Mouse (Mus musculus) adrenal gland (tissue): ENCODE data around the gene Apeh.

ENCODE experiments used
- intact Hi-C: fragments of 180-260 bp; cut with DNase I; formaldehyde crosslinking; loops from one replicate; pipeline ENCODE4 v1.15.1; 2025

Gene Apeh

GRCm38 (mm10) chr9:108083561-108083960, 10.8 kb downstream of the Apeh start:
- intact Hi-C loops = no loop called here

GRCm38 (mm10) chr9:108082988-108083431, 11.4 kb downstream of the Apeh start, which contains the start of gene Rnf123:
TSS of gene Rnf123 (minus strand) at chr9:108083346.
- intact Hi-C loops = no loop called here

- intact Hi-C loops = no loop called here
These were observed 11.9 kb downstream of the Apeh start for GRCm38 (mm10) chr9:108082549-108082948.

DNA sequence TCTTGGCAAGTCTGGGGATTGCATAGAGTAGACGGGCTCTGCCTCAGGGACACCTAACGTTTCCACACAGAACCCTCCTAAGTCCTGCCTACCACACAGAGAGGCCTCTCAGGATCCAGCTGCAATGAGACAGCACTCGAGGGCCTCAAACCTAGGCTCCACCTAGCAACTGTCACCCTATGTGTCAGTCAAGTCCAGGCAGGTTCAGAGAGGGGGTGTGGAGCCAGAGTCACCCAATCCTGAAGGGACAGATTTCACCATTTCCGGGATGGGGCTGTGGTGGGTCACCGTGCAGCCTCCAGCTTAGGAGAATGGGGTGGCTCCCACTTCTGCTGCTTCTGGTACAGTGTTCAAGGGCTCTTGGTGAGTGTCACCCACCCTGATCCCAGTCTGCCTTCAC, 14.2 kb downstream of the Apeh start, which contains the start of gene Mst1:
Gene Mst1 (plus strand): TSS at position 269 of the 400 bp plus-strand sequence.
- intact Hi-C loops = no loop called here

- intact Hi-C loops = no loop called here
These were observed 21.1 kb downstream of the Apeh start for GRCm38 (mm10) chr9:108073141-108073930.

DNA sequence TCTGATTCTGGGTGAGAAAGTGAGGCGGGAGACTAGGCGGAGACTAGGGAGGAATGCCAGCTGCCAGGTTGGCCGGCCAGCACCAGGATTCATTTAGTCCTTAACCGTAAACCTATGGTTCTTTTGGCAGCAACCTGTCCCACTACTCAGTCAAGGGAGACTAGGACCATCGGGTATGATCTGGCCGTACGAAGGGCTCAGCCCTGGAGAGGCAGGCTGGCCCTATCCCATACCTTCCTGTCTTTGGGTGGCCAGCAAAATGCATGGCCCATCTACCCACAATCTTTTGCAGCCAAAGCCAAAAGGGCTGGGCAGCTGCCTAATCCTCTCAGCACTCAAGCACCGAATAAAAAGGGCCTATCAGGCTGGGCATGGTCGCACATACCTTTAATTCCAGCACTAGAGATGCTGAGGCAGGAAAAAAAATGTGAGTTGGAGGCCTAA, 21.9 kb downstream of the Apeh start:
- intact Hi-C loops = no loop called here

DNA sequence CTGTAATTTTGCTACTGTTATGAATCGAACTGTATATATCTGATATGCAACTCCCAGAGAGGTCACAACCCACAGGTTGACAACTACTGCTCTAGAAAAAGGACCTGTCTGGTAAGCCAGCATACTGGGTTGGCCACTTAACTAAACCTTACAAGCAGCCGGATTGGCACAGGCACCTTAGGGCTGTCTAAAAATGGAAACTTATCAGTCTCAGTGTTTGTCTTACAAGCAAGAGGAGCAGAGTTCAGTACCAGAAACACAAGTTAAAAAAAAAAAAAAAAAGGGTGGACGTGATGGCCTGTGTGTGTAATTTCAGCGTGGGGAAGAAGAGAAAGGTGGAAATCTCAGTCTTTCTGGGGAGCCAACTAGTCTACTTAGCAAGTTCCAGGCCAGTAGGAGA, 22.6 kb downstream of the Apeh start:
- intact Hi-C loops = no loop called here

DNA sequence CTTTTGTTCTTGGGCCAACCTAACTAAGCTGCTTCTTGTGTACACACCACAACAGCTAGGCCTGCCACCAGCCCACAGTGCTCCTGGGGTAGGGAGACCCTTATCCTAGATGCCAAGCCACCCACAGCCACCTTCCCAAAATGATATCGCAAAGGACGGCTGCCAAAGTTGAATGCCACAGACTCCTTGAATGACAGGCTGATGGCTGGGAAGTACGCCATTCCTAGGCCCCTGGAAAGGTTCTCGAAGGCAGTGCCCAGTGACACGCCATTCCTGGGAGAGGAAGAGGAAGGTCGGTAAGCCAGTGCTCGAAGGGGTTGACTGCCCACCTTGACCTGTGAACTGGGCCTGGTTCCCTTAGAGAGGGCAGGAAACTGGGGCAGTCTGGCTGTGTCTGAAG, 24.9 kb downstream of the Apeh start:
- intact Hi-C loops = no loop called here

DNA sequence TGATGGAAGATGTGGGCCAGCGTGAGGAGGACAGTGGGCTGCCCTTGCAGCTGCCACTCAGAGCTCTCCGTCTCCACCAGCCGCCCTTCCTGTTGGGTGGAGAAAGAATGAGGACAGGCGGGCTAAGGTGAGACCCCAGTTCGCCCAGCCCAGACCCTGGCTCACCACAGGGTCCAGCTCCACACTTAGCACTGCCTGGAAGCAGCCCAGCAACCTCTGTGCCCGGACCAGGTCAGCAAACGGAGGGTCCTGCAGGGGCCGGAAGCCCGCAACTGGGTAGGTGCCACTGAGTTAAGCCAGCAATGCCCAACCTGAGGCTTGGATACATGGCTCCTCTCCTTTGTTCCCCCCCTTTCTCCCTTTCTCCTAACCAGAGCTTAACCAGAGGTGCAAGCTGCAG, 25.4 kb downstream of the Apeh start:
- intact Hi-C loops = no loop called here

GRCm38 (mm10) chr9:108067900-108068299, 26.5 kb downstream of the Apeh start:
- intact Hi-C loops = loop anchor here (1.0 to 2.0 kb wide), 2 partner anchors 105 to 164 kb away; no protein-coding TSS in a partner anchor

DNA sequence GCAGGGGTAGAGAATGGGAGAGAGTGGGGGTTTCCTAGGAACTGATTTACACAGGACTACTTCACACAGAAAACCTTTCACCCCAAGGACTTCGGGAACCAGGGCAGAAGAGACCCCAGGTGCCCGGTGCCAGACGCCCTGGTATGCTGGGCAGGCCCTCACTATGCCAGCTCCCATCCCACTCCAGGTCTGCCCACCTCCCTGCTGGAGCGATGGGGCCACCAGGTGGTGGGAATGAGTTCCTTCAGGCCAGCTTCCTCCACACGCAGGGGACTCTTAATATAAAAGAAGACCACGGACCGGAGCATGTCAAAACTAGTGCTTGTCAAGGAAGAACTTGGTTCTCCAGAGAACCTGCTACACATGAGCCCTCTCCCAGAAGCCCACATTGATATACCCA, 27.2 kb downstream of the Apeh start:
- intact Hi-C loops = loop anchor here (2.0 kb wide), 1 partner anchor 104 kb away; no protein-coding TSS in a partner anchor

GRCm38 (mm10) chr9:108065491-108066011, 28.9 kb downstream of the Apeh start:
- intact Hi-C loops = loop anchor here (2.0 kb wide), 1 partner anchor 103 kb away; no protein-coding TSS in a partner anchor

GRCm38 (mm10) chr9:108063361-108063760, 31.0 kb downstream of the Apeh start:
- intact Hi-C loops = no loop called here

DNA sequence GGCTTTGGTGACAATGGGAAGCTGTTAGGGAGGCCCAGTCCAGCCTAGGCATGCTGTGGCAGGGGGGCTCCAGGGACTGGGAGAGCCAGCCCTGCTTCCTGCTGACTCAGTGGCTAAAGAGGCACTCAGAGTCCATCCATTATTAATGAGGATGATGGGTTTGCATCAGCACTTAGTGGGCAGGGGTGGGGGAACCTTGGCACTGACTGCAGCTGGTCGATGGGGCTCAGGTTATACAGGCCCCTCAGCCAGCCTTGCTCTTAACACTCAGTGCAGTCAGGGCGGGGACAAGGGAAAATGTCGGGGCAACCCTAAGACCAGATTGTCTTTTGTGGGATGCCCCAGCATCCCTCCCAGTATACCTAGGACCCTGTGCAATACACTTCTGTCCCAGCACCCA, 32.3 kb downstream of the Apeh start:
- intact Hi-C loops = no loop called here

GRCm38 (mm10) chr9:108058291-108058690, 36.1 kb downstream of the Apeh start:
- intact Hi-C loops = no loop called here

DNA sequence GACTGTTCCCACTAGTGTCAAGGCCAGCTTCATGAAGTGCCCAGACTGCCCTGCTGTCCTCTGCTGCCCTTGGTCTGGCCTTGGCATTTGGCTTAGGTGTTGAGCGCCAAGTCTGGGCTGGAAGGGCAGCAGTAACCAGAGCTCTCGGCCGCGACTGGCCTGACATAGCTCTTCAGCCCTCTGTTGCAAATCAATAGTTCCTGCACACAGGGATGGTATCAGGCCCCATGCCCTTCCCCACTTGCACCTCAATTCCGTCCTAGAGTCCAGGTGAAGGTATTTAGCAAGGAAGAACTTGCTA, 37.2 kb downstream of the Apeh start:
- intact Hi-C loops = no loop called here

GRCm38 (mm10) chr9:108056361-108057261, 37.8 kb downstream of the Apeh start:
- intact Hi-C loops = no loop called here

- intact Hi-C loops = no loop called here
These were observed 38.7 kb downstream of the Apeh start for GRCm38 (mm10) chr9:108055661-108056237.

DNA sequence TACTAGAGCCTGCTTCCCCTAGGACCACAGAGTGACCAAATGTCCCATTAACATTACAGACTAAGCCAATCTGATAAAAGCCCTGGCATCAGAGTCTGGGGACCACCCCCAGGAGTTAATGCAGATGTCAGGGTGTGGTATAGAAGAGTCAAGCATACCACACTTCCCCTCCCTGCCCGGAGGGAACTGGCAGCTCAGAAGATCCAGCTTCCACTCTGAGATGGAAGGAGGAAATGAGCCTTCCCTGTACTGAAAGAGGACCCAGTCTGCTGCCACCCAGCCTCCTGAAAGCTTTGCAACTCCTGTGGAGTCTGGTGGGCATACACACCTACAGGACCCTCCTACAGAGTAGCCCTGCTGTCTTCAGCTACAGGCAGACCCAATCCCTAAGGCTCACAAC, 39.3 kb downstream of the Apeh start:
- intact Hi-C loops = no loop called here

- intact Hi-C loops = loop anchor here (5.0 kb wide), 2 partner anchors 92 to 147 kb away; partner anchors contain the start of gene Mst1r
These were observed 39.9 kb downstream of the Apeh start for GRCm38 (mm10) chr9:108054331-108055040.
